Mouse (Mus musculus): ENCODE measurements around the gene Rimklb.
"Not testable (repeated sequence)": the region's sequence is repeated elsewhere in the genome, so short reads cannot be mapped to it uniquely, and the experiment has no call there.

Rimklb gene

DNA sequence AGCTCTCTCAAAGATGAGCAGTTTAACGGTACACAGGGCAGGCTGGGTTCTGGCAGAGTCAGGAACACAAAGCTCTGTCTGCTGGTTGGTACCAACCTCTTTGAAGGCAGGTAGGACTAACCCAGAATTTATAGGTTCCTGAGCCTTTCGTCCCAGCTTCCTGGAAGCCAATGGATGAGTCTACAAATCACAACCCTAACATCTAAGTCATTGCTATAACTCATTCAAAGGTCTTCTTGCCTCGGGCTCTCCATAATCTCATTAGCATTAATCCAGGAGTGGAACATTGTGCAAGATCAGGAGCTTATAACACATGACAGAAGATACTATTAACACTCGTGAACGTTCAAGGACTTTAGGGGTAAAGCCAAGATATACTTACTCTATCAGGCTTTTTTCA is at the start of gene Rimklb:
TSS of gene Rimklb (minus strand) at position 101 of the 400 bp plus-strand sequence.
- DNase-seq (ENCODE audit: low spot score in 2 of 2), result no peak

- no peak for DNase-seq (ENCODE audit: low spot score in 2 of 2)
These were observed 47.4 kb upstream of the Rimklb start for GRCm38 (mm10) chr6:122545948-122546347.

- DNase-seq (ENCODE audit: low spot score in 2 of 2), result no peak
These were observed 46.8 kb upstream of the Rimklb start for GRCm38 (mm10) chr6:122545289-122545882.

- DNase-seq (ENCODE audit: low spot score in 2 of 2), result no peak
These were observed 46.1 kb upstream of the Rimklb start for GRCm38 (mm10) chr6:122544672-122545071.

DNA sequence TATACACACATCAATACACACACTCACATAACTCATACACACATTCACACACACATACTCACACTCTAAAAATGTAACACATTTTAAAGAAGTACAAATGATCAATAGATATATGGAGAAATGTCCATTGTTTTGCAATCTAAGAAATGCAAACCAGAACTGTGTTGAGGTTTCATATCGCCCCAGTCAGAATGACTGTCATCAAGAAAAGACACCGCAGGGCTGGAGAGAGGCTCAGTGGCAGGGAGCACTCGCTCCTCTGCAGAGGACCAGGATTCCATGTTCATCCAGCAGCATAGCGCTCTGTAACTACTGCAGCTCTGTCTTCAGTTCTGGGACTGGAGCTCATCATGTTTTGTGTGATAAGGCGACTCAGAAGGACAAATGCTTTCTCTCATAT is 45.0 kb upstream of the Rimklb start:
- DNase-seq (ENCODE audit: low spot score in 2 of 2), result no peak

- not testable (repeated sequence) for DNase-seq (ENCODE audit: low spot score in 2 of 2)
These were observed 43.9 kb upstream of the Rimklb start for GRCm38 (mm10) chr6:122542459-122542858.

- peak in 1 of 2 experiments; percentile 37 for DNase-seq (ENCODE audit: low spot score in 2 of 2)
These were observed 41.0 kb upstream of the Rimklb start for GRCm38 (mm10) chr6:122539564-122539963.

- no peak for DNase-seq (ENCODE audit: low spot score in 2 of 2)
These were observed 35.5 kb upstream of the Rimklb start for GRCm38 (mm10) chr6:122534032-122534431.

DNA sequence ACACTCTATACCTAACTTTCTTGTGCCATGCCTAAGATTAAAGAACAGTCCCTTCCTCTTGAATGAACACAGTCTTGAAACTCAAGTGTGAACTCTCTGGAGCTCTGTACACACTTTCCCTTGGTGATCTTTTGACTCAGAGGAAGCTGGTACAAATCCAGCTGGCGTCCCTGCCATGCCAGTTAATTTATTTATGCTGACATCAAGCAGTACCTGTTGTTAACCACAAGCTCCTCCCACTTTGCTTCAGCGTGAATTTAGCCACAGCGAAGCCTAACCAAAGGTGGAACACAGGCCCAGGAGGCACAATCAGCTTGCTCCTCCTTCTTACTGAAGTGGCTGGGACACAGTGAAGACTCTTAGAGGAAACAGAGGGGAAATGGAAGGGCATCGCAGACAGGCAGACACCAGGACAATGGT is 34.3 kb upstream of the Rimklb start:
- no peak for DNase-seq (ENCODE audit: low spot score in 2 of 2)

DNA sequence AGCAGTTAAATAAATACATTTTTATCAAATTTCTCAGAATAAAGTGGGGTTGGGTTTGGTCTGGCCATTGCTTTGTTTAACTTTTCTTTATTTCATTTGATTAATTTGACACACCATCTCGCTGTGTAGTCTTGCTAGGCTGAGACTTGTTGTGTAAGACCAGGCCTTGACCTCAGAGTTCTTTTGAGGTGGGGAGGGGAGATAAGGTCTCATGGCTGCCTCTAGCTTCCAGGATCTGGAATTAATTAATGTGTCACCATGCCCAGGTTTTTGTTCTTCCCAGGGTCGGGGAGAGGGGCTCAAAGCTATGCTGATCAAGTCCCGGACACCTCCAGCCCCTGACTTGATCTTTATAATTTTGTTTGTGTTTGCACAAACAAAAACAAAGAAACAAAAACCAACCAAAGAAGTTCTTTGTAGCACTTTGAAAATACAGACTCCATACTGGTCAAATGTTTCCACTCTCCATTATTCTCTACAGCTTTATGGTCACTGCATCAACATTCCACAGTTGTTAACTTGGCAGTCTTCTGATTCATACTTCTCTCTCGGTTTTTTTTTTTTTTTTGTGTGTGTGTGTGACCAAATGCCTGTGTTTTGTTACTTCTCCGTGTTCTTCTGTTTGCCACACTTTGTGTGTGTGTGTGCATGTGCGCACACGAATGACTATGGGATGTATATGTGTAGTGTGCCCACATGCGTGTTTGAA is 33.1 kb upstream of the Rimklb start:
- no peak for DNase-seq (ENCODE audit: low spot score in 2 of 2)

- DNase-seq (ENCODE audit: low spot score in 2 of 2), result no peak
These were observed 29.6 kb upstream of the Rimklb start for GRCm38 (mm10) chr6:122528136-122528535.

- no peak for DNase-seq (ENCODE audit: low spot score in 2 of 2)
These were observed 29.0 kb upstream of the Rimklb start for GRCm38 (mm10) chr6:122527596-122527995.

GRCm38 (mm10) chr6:122523289-122523688 is 24.7 kb upstream of the Rimklb start:
- no peak for DNase-seq (ENCODE audit: low spot score in 2 of 2)

- DNase-seq (ENCODE audit: low spot score in 2 of 2), result peak; percentile 51 to 57
These were observed 24.0 kb upstream of the Rimklb start for GRCm38 (mm10) chr6:122522595-122522994.

DNA sequence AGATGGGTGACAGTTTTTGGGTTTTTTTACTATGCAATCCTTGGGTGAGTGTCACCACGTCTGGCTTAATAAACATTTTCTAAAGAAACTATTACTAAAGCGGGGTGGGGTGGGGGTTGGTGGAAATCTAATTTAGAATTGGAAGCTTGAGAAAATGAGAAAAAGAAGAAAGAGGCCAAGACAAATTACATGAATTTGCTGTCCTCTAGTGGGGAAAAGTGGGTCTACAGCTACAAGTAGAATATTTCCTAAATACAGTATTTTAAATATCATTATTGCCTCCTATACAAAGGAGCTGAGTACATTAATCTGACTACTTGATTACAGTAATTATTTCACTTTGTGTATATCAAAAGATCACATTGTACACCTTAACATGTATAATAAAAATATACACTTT is 20.8 kb upstream of the Rimklb start:
- DNase-seq (ENCODE audit: low spot score in 2 of 2), result peak in 1 of 2 experiments; percentile 32

DNA sequence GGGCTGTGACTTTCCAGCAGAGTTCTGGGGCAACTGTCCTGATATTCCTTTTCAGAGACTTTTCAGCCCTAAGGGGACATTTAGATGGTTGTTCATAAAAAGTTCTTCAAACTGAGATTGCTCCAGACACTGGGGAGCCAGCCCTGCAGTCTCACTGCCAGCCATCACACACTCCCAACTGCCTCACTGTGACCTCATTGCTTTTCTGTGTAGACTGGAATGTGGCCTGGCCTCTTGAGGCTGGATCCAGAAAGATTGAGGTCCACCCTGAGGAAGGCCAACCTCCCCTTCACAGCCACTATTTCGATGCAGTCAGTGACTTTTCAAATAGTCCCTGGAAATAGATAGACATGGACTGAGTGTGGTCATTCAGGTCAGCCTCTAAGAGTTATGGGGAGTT is 19.1 kb upstream of the Rimklb start:
- no peak for DNase-seq (ENCODE audit: low spot score in 2 of 2)

DNA sequence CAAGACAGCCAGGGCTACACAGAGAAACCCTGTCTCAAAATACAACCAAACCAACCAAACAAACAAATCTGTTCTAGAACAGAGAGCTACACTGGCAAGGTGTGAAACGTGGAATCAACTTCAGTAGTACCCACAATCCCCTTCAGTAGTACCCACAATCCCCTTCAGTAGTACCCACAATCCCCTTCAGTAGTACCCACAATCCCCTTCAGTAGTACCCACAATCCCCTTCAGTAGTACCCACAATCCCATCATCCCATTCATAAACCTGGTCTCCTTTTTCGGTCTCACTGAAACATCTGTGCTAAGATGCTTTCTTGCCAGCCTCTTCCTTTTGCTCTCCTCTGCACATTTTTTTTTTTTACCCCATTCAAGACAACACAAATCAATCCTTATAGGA is 17.2 kb upstream of the Rimklb start:
- DNase-seq (ENCODE audit: low spot score in 2 of 2), result not testable (repeated sequence)

GRCm38 (mm10) chr6:122514312-122514711 is 15.8 kb upstream of the Rimklb start:
- no peak for DNase-seq (ENCODE audit: low spot score in 2 of 2)

DNA sequence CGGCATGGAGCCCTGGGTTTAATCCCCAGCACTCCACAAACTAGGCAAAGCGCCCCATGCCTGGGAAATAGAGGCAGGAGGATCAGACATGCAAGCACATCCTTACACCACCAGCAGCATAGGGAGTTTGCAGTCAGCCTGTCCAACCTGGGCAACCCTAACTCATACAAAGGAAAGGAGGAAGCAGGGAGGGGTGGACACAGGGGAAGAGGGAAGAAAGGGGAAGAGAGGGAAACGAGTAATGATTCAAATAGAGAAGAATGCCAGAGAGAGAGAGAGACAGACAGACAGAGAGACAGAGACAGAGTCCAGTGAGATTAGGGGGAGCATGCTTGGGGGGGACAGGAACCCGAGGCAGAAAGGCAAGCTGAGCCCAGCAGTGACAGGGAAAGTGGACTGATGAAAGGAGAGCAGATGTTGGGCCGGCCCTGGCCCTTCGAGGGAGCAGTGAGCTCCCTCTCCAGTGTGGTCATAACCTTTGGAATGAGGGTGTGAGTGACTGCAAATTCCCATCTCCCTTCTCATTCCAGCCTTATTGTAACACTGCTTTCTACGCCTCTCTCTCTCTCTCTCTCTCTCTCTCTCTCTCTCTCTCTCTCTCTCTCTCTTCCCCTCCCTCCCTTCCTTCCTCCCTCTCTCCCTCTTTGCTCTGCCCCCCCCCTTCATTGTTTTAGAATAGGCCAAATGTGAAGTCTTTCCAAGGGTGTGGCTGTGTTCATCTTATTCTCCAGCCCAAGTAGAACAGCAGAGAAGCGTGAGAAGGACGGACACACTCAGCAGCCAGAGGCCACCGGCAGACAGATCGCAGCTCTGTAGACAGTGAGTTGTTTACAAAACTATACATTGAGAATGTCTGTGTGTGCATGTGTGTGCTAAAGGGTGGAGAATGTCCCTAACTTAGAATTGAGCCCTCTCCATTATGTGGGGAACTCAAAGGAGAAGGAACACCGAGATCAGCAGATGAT is 14.6 kb upstream of the Rimklb start:
- no peak for DNase-seq (ENCODE audit: low spot score in 2 of 2)

DNA sequence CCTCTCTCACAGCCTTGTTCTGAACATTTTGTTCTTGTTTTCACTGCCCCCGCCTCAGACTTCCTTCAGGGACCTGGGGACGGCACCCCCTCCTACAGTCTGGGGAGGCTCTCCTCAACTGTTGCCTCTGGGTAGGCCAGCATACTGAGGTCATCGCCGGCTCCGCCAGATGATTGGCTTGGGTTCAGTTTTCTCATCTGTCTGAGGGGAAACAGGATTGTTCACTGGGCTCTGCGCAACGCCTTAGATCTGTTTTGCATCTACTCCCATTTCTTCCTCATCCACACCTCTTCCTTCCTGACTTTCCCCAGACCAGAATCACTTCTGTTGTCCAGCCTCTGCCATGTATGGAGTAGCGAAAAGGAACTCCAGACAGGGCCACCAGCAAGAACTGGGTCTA is 9.9 kb upstream of the Rimklb start:
- DNase-seq (ENCODE audit: low spot score in 2 of 2), result no peak

DNA sequence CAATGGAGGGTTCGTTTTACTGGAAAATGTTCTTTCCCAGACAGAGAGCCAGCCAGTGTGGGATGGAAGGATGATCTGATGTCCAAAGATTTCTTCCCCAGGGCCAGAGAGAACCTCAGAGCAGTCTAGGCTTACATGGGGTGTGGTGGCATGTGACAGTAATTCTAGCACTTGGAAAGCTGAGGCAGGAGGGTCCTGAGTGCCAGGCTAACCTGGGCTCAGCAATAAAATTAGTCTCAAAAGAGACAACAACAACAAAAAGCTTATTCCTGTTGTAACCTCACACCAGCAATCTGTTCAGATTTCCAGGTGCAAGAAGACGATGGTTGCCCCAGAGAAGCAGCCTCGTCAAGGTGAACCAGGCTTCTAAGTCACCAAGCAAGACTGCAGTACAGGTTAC is 7.0 kb upstream of the Rimklb start, which contains the start of gene Mfap5:
TSS of gene Mfap5 (plus strand) at position 301 of the 400 bp plus-strand sequence.
- DNase-seq (ENCODE audit: low spot score in 2 of 2), result no peak

DNA sequence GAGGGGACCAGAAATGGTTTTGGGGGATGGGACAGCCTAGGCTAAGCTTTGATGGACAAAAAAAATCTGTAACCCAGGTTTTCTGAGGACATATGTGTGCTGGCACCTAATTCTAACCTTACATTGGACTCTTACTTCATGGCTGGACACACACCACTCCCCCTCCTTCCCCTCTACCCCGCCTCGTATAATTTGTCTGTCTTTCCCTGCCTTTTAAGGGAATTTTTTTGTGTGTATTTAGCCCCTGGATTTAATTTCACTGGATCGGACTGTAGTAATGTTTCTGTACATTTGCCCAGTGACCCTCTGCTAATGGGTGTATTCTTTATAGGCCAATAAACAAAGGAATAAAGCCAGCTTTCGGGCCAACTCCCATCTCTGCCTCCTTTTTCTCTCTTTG is 6.5 kb upstream of the Rimklb start:
- no peak for DNase-seq (ENCODE audit: low spot score in 2 of 2)

Data from right cerebral cortex, postnatal 10 days (tissue).